Mouse (Mus musculus) intestine, embryonic 14.5 days (tissue): Measurements from ENCODE around the gene Cep85l. TPM values are rescaled to one million over a fixed set of nuclear protein-coding genes. Genes with fewer than 3 reads are reported as not detected.

Experiments
- ATAC-seq: fragments of 200-750 bp; cut with Nextera tagmentation; replicated peaks from 2 replicates; pipeline ENCODE4 v1.8.0; 2017; ENCODE audit warnings: low read depth, moderate number of reproducible peaks, moderate TSS enrichment, moderate library complexity; ENCODE audit not compliant: low FRiP score, low TSS enrichment
- DNase-seq: peaks from one replicate; pipeline ENCODE4 v3.0.0-alpha.2; 2018; ENCODE audit warnings: low spot score
- H3K27ac ChIP-seq: fragments of 300-500 bp; sonication (generic); 2 replicates; pipeline ENCODE4 v1.5.1; 2014; ENCODE audit warnings: low read depth, mild to moderate bottlenecking, control low read depth
- H3K27me3 ChIP-seq: fragments of 300-500 bp; sonication (generic); replicated peaks from 2 replicates; pipeline ENCODE4 v1.6.1; 2014; ENCODE audit warnings: low read length, control low read depth; ENCODE audit not compliant: control insufficient read depth, insufficient read depth
- H3K36me3 ChIP-seq: fragments of 300-500 bp; sonication (generic); 2 replicates; pipeline ENCODE4 v1.6.1; 2014; ENCODE audit warnings: low read length, control low read depth; ENCODE audit not compliant: control insufficient read depth, insufficient read depth
- H3K4me1 ChIP-seq: fragments of 300-500 bp; sonication (generic); replicated peaks from 2 replicates; pipeline ENCODE4 v1.6.1; 2014; ENCODE audit warnings: low read length, control low read depth, mixed read lengths; ENCODE audit not compliant: control insufficient read depth, insufficient read depth
- H3K4me2 ChIP-seq: fragments of 300-500 bp; sonication (generic); 2 replicates; pipeline ENCODE4 v1.6.1; 2014; ENCODE audit warnings: low read length
- H3K4me3 ChIP-seq: fragments of 300-500 bp; sonication (generic); 2 replicates; pipeline ENCODE4 v1.5.1; 2014; ENCODE audit warnings: low read depth, low read length, control low read depth, mixed read lengths
- H3K9ac ChIP-seq: fragments of 300-500 bp; sonication (generic); 2 replicates; pipeline ENCODE4 v1.6.1; 2014; ENCODE audit warnings: mild to moderate bottlenecking, low read length
- H3K9me3 ChIP-seq: fragments of 300-500 bp; sonication (generic); 2 replicates; pipeline ENCODE4 v1.6.1; 2016; ENCODE audit warnings: low read length, control low read depth; ENCODE audit not compliant: control insufficient read depth
- WGBS: fragments of 180-500 bp; shearing (Covaris S2); extraction: QIAGEN DNeasy Blood & Tissue Kit; methylation state at CpG from one replicate; pipeline ENCODE4 v1.1.7; 2014; 5-methylcytosine and 5-hydroxymethylcytosine counted together
- polyA plus RNA-seq: library from polyadenylated mRNA; unstranded; fragments of >200 nt; fragmentation: Nextera tagmentation; extraction: Ambion mirVana; gene quantifications from 2 replicates; pipeline ENCODE4 v1.2.1, GENCODE M21; 2014

Gene Cep85l
- polyA plus RNA-seq, 1 experiment from 2014 or later = 7.0 TPM

- no peaks in the 10 kb centered on the region for H3K36me3 ChIP-seq
- H3K4me1 ChIP-seq = no peaks in the 10 kb centered on the region; the same call in 1 of the 2 replicates
- H3K9ac ChIP-seq = no peak overlapping the region
- no peaks in the 10 kb centered on the region for H3K9me3 ChIP-seq
- DNase-seq (no peak), ATAC-seq (no peak)
- H3K4me3 ChIP-seq = no peak overlapping the region
- H3K4me2 ChIP-seq = no peak overlapping the region
- WGBS = 67% methylated on average over 2 of the region's 2 CpGs
- H3K27ac ChIP-seq = no peak overlapping the region
- H3K27me3 ChIP-seq = no peaks in the 10 kb centered on the region
These were observed 37.3 kb upstream of the Cep85l start for GRCm38 (mm10) chr10:53417015-53417414.

GRCm38 (mm10) chr10:53416152-53416712 is 36.5 kb upstream of the Cep85l start:
- no peak overlapping the region for H3K27ac ChIP-seq
- no peaks in the 10 kb centered on the region for H3K9me3 ChIP-seq
- H3K9ac ChIP-seq = no peak overlapping the region
- no peaks in the 10 kb centered on the region; the same call in 1 of the 2 replicates for H3K4me1 ChIP-seq
- no peak for DNase-seq
- ATAC-seq = no peak
- 51% methylated on average over 9 of the region's 9 CpGs for WGBS
- no peaks in the 10 kb centered on the region for H3K27me3 ChIP-seq
- H3K4me3 ChIP-seq = no peak overlapping the region
- no peaks in the 10 kb centered on the region for H3K36me3 ChIP-seq
- H3K4me2 ChIP-seq = no peak overlapping the region

- H3K27ac ChIP-seq = no peak overlapping the region
- no peak for DNase-seq
- 66% methylated on average over 9 of the region's 9 CpGs for WGBS
- no peak for ATAC-seq
- H3K4me2 ChIP-seq = no peak overlapping the region
- H3K36me3 ChIP-seq = no peaks in the 10 kb centered on the region
- no peaks in the 10 kb centered on the region for H3K27me3 ChIP-seq
- H3K9me3 ChIP-seq = no peaks in the 10 kb centered on the region
- no peak overlapping the region for H3K4me3 ChIP-seq
- H3K4me1 ChIP-seq = no peaks in the 10 kb centered on the region; the same call in 1 of the 2 replicates
- H3K9ac ChIP-seq = no peak overlapping the region
These were observed 35.5 kb upstream of the Cep85l start for GRCm38 (mm10) chr10:53415252-53415651.

- WGBS = 46% methylated on average over 6 of the region's 6 CpGs
- Histone ChIP-seq H3K9ac (no peak overlapping the region), H3K4me1 (no peaks in the 10 kb centered on the region; the same call in 1 of the 2 replicates), H3K4me3 (no peak overlapping the region), H3K27ac (no peak overlapping the region; the same call in 1 of the 2 replicates), H3K9me3 (no peaks in the 10 kb centered on the region), H3K27me3 (no peaks in the 10 kb centered on the region), H3K36me3 (no peaks in the 10 kb centered on the region), H3K4me2 (no peak overlapping the region)
- ATAC-seq (no peak), DNase-seq (no peak)
These were observed 34.6 kb upstream of the Cep85l start for GRCm38 (mm10) chr10:53414092-53415085.

- Histone ChIP-seq H3K36me3 (no peaks in the 10 kb centered on the region), H3K4me2 (no peak overlapping the region), H3K4me3 (no peak overlapping the region), H3K9ac (no peak overlapping the region), H3K27ac (no peak overlapping the region), H3K9me3 (no peaks in the 10 kb centered on the region), H3K4me1 (no peaks in the 10 kb centered on the region; the same call in 1 of the 2 replicates), H3K27me3 (no peaks in the 10 kb centered on the region)
- 92% methylated on average over 3 of the region's 3 CpGs for whole genome bisulfite sequencing
- ATAC-seq (no peak), DNase-seq (no peak)
These were observed 33.2 kb upstream of the Cep85l start for GRCm38 (mm10) chr10:53412936-53413335.

- H3K9ac ChIP-seq = no peak overlapping the region
- no peaks in the 10 kb centered on the region; the same call in 1 of the 2 replicates for H3K4me1 ChIP-seq
- no peak overlapping the region for H3K4me2 ChIP-seq
- DNase-seq (no peak), ATAC-seq (no peak)
- H3K4me3 ChIP-seq = no peak overlapping the region
- no peaks in the 10 kb centered on the region for H3K27me3 ChIP-seq
- WGBS = 81% methylated on average over 2 of the region's 2 CpGs
- H3K27ac ChIP-seq = no peak overlapping the region
- H3K9me3 ChIP-seq = no peaks in the 10 kb centered on the region
- no peaks in the 10 kb centered on the region for H3K36me3 ChIP-seq
These were observed 32.4 kb upstream of the Cep85l start for GRCm38 (mm10) chr10:53412165-53412564.

GRCm38 (mm10) chr10:53410831-53411230 is 31.1 kb upstream of the Cep85l start:
- Histone ChIP-seq H3K27me3 (no peaks in the 10 kb centered on the region), H3K9ac (no peak overlapping the region), H3K4me2 (no peak overlapping the region), H3K36me3 (no peaks in the 10 kb centered on the region), H3K9me3 (no peaks in the 10 kb centered on the region), H3K4me1 (no peaks in the 10 kb centered on the region; the same call in 1 of the 2 replicates), H3K4me3 (no peak overlapping the region), H3K27ac (no peak overlapping the region)
- 54% methylated on average over 2 of the region's 2 CpGs for WGBS
- DNase-seq (no peak), ATAC-seq (no peak)

GRCm38 (mm10) chr10:53407422-53407821 is 27.7 kb upstream of the Cep85l start:
- Histone ChIP-seq H3K4me1 (no peaks in the 10 kb centered on the region), H3K4me3 (no peak overlapping the region), H3K9me3 (no peaks in the 10 kb centered on the region), H3K36me3 (no peaks in the 10 kb centered on the region), H3K27me3 (no peaks in the 10 kb centered on the region), H3K9ac (no peak overlapping the region), H3K27ac (no peak overlapping the region), H3K4me2 (no peak overlapping the region)
- no peak for DNase-seq
- WGBS = 91% methylated on average over 4 of the region's 4 CpGs
- ATAC-seq = no peak
